Comparison of ENCODE assay signal across 15 mouse cellular contexts in the genomic region with DNA sequence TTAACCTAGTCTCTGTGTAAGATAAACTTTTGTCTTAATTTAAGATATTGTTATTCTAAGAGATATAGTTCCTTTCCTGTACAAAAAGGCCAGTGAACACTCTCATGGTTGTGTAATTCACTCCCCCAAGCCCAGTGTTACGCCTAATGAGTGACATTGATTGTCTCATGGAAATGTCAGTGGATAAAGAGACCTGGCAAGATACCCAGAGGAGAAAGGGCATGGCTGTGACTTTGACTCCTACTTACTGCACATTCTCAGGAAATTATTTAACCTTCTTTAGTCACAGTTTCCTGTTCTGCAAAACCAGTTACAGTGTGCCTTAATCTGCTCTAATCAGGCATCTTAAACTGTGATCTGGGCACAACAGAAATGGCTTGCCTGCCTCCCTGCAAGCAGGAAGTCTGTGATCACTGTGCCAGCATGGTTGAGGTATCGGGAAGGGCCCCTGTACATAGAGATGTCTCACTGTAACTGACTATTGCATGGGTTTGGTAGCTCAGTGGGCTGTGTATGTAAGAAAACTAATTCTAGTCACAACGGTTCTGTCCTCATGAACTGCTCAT. TPM values are rescaled to one million over a fixed set of nuclear protein-coding genes. Genes with fewer than 3 reads are reported as not detected.
DNase-seq lines count a peak whose midpoint lies in the region; ATAC-seq and TF ChIP-seq lines count a peak whose summit lies in the region.
"Had no signal": no experiment of that assay in that cellular context is flagged by ENCODE, and none has a peak within 500 bp of the region (broad histone marks: within the 10 kb centered on the region; RNA-seq: fewer than 3 reads in every experiment).

No protein-coding gene starts in this region.

- peak; percentile 26 to 48 for DNase-seq in kidney, postnatal 36 days
- no peak for DNase-seq in kidney, adult 18-20 months
- DNase-seq in CH12.LX (ENCODE audit: extremely low read depth): no peak
- DNase-seq in adrenal gland, postnatal 14 days: no peak
- DNase-seq in layer of hippocampus, postnatal 10 days (ENCODE audit: low spot score in 2 of 2): no peak
- DNase-seq: cerebellum, postnatal 36 days; kidney, postnatal 4 days; right cerebral cortex, postnatal 14 days had no signal

- dilution Hi-C loops in CH12.LX (cut with MboI; ENCODE audit: extremely low pct_ligation_motif_present, extremely low pct_unique_long_range_greater_than_20kb, low sequenced_read_pairs): no loop called here

- no peak for TF ChIP-seq POLR2A in CH12.LX (IDR thresholded peaks at IDR 0.05; ENCODE audit: low read depth, low read length)
- TF ChIP-seq POLR2A in bone marrow, adult 2 months (IDR thresholded peaks at IDR 0.05; ENCODE audit: borderline replicate concordance, control insufficient read depth, low read depth, low read length): no peak

- 4% methylated on average over 3 of the region's 3 CpGs for WGBS in bone marrow, adult 2 months
- WGBS in macrophage (ENCODE audit: missing documents): 0% methylated on average over 3 of the region's 3 CpGs
- 82% methylated on average over 3 of the region's 3 CpGs for WGBS in hindbrain, embryonic 12.5 days

- no peaks in the 10 kb centered on the region for H3K27me3 ChIP-seq in CH12.LX (replicated peaks)
- H3K27me3 ChIP-seq in hindbrain, embryonic 12.5 days: no peaks in the 10 kb centered on the region
- H3K27me3 ChIP-seq: neural tube, embryonic 12.5 days; Patski had no signal

- no peaks in the 10 kb centered on the region for H3K9me3 ChIP-seq in CH12.LX (replicated peaks; ENCODE audit: low read length)
- no peaks in the 10 kb centered on the region for H3K9me3 ChIP-seq in hindbrain, embryonic 12.5 days (replicated peaks)
- H3K9me3 ChIP-seq: hindbrain, embryonic 10.5 days; limb, embryonic 10.5 days; neural tube, embryonic 12.5 days had no signal

- peaks cover 14 to 62% of the 10 kb centered on the region in 2 experiments for H3K4me1 ChIP-seq in CH12.LX (ENCODE audit: control insufficient read depth in 1 of 2, insufficient read depth in 2 of 2)
- H3K4me1 ChIP-seq in bone marrow, adult 2 months (ENCODE audit: control insufficient read depth, insufficient read depth, low read length): peaks cover 8% of the 10 kb centered on the region
- 0 out of 2 replicates have a peak, but pooled peaks cover 2% of the 10 kb centered on the region for H3K4me1 ChIP-seq in hindbrain, embryonic 12.5 days
- H3K4me1 ChIP-seq: hindbrain, embryonic 10.5 days; neural tube, embryonic 12.5 days had no signal

- H3K9ac ChIP-seq in CH12.LX (ENCODE audit: insufficient read depth, low read depth): no peak overlapping the region
- no peak overlapping the region for H3K9ac ChIP-seq in hindbrain, embryonic 12.5 days
- H3K9ac ChIP-seq: neural tube, embryonic 12.5 days had no signal

- peaks cover 39% of the 10 kb centered on the region for H3K79me2 ChIP-seq in CH12.LX (replicated peaks; ENCODE audit: control insufficient read depth, extremely low read depth, insufficient read depth, poor library complexity, severe bottlenecking)
- H3K79me2 ChIP-seq in macrophage (ENCODE audit: inconsistent target): peaks cover 100% of the 10 kb centered on the region

- H3K36me3 ChIP-seq in CH12.LX (replicated peaks in 1 of 2; ENCODE audit: control insufficient read depth in 1 of 2, insufficient read depth in 1 of 2, low read length in 1 of 2) (peaks cover 0 to 59% of the 10 kb centered on the region in 2 experiments), macrophage (ENCODE audit: inconsistent target) (no peaks in the 10 kb centered on the region)
- H3K36me3 ChIP-seq in hindbrain, embryonic 12.5 days: no peaks in the 10 kb centered on the region
- H3K36me3 ChIP-seq: hindbrain, embryonic 10.5 days; limb, embryonic 10.5 days; neural tube, embryonic 12.5 days had no signal

- H3K27ac ChIP-seq in CH12.LX (ENCODE audit: insufficient read depth, low read depth) (no peak overlapping the region), macrophage (peak overlapping the region; percentile 34)
- peak overlapping the region; percentile 64; the same call in 1 of the 2 replicates for H3K27ac ChIP-seq in bone marrow, adult 2 months (ENCODE audit: control insufficient read depth, insufficient read depth, low read depth, low read length, poor library complexity)
- no peak overlapping the region for H3K27ac ChIP-seq in hindbrain, embryonic 12.5 days
- H3K27ac ChIP-seq: hindbrain, embryonic 10.5 days; limb, embryonic 10.5 days; neural tube, embryonic 12.5 days had no signal

- no peak for TF ChIP-seq CTCF in CH12.LX (conservative IDR thresholded peaks at IDR 0.05 in 1 of 2, IDR thresholded peaks at IDR 0.05 in 1 of 2; ENCODE audit: low read depth in 2 of 2, low read length in 2 of 2)
- no peak for TF ChIP-seq CTCF in bone marrow, adult 2 months (IDR thresholded peaks at IDR 0.05; ENCODE audit: control insufficient read depth, insufficient read depth, low read length)

- TF ChIP-seq EP300 in CH12.LX (IDR thresholded peaks at IDR 0.05; ENCODE audit: low read length): no peak

- no peak for ATAC-seq in hindbrain, embryonic 12.5 days (ENCODE audit: low FRiP score)
- ATAC-seq: Patski had no signal

- H3K4me3 ChIP-seq in CH12.LX (replicated peaks in 1 of 3; ENCODE audit: low read depth in 2 of 3, low read length in 2 of 3, poor library complexity in 1 of 3): no peak overlapping the region
- no peak overlapping the region for H3K4me3 ChIP-seq in bone marrow, adult 2 months (replicated peaks; ENCODE audit: control insufficient read depth, low read depth, low read length)
- no peak overlapping the region for H3K4me3 ChIP-seq in macrophage (ENCODE audit: inconsistent target)
- no peak overlapping the region for H3K4me3 ChIP-seq in hindbrain, embryonic 12.5 days
- H3K4me3 ChIP-seq: hindbrain, embryonic 10.5 days; limb, embryonic 10.5 days; neural tube, embryonic 12.5 days had no signal

- in situ Hi-C loops in CH12.LX (cut with MboI; ENCODE audit: low pct_ligation_motif_present, low pct_unique_long_range_greater_than_20kb, low sequenced_read_pairs): no loop called here

- TF ChIP-seq RAD21 in CH12.LX (IDR thresholded peaks at IDR 0.05; ENCODE audit: low read depth, low read length): no peak

- H3K4me2 ChIP-seq in CH12.LX (ENCODE audit: insufficient read depth, low read depth, poor library complexity, severe bottlenecking): no peak overlapping the region
- H3K4me2 ChIP-seq in hindbrain, embryonic 12.5 days (replicated peaks): no peak overlapping the region
- H3K4me2 ChIP-seq: neural tube, embryonic 12.5 days had no signal

TF ChIP-seq in CH12.LX, 34 proteins besides CTCF, POLR2A, EP300 and RAD21:
- TF ChIP-seq ZMIZ1 (IDR thresholded peaks at IDR 0.05; ENCODE audit: low read depth, low read length): 0 out of 2 replicates have a peak, but pooled peaks have one; percentile 30
- no peak for TF ChIP-seq MAFK (IDR thresholded peaks at IDR 0.05; ENCODE audit: insufficient replicate concordance, low read length)
TF ChIP-seq in CH12.LX: peak in this region for 1.

RNA-seq across cellular contexts. Expression of gene Ppp3ca, which starts 27.8 kb away (rescaled TPM):
- total RNA-seq in CH12.LX (2012; rRNA removed) (63.4 and 71.7 TPM in 2 replicates), CH12.LX (2014; rRNA removed) (143 and 153 TPM in 2 replicates)
- polyA plus RNA-seq in CH12.LX (2012; ENCODE audit: insufficient read length, low read depth) (130 and 134 TPM in 2 replicates), macrophage (2018) (64.1 to 79.9 TPM (median 70.4 TPM) in 3 replicates)
- polyA plus RNA-seq in bone marrow, adult 2 months (2011; ENCODE audit: insufficient read depth, insufficient read length, low replicate concordance, missing spikeins): 15.4 and 25.9 TPM in 2 replicates
- total RNA-seq in macrophage (2018; cell fraction: chromatin; rRNA removed): 100 to 1,000 TPM in 22 of 26 experiments, 10 to 100 TPM in 4; 33.3 to 254 (median 187) TPM
- total RNA-seq in macrophage (2018; cell fraction: cytosol; rRNA removed): 10 to 100 TPM; 62.7 to 89.5 (median 78.5) TPM
- 100 to 1,000 TPM in 21 of 26 experiments, 10 to 100 TPM in 5; 36.9 to 188 (median 128) TPM for total RNA-seq in macrophage (2018; cell fraction: nucleus; rRNA removed)
- 127 and 145 TPM in 2 replicates for polyA plus RNA-seq in hindbrain, embryonic 12.5 days (2016; fragmentation: Nextera tagmentation; extraction: Ambion mirVana)
- 46.9 and 56.3 TPM in 2 replicates for total RNA-seq in adrenal gland, postnatal 14 days (2021)
- 100 to 1,000 TPM; 787 to 796 TPM for total RNA-seq in layer of hippocampus, postnatal 10 days (2021)

Comparison
In these comparisons a context has a peak if more than half of its experiments do, and no peak if none do; other contexts are left out.
1. DNase-seq: peak in kidney, postnatal 36 days (2 of 2); none in kidney, adult 18-20 months (single experiment), CH12.LX (single experiment), adrenal gland, postnatal 14 days (single experiment) and layer of hippocampus, postnatal 10 days (0 of 2).
2. H3K27ac ChIP-seq: peak in bone marrow, adult 2 months (single experiment) and macrophage (single experiment); none in CH12.LX (single experiment) and hindbrain, embryonic 12.5 days (single experiment).